Mouse (Mus musculus) thymus, adult 18-20 months (tissue): ENCODE results near the gene Gm5798.
"Not testable (repeated sequence)": the region's sequence is repeated elsewhere in the genome, so short reads cannot be mapped to it uniquely, and the experiment has no call there.

Experiments used
- DNase-seq, 2 experiments: peaks; one replicate each; pipeline ENCODE4 v3.0.0; 2022; ENCODE audit warnings: mixed read lengths in 2 of 2

Gene Gm5798

DNA sequence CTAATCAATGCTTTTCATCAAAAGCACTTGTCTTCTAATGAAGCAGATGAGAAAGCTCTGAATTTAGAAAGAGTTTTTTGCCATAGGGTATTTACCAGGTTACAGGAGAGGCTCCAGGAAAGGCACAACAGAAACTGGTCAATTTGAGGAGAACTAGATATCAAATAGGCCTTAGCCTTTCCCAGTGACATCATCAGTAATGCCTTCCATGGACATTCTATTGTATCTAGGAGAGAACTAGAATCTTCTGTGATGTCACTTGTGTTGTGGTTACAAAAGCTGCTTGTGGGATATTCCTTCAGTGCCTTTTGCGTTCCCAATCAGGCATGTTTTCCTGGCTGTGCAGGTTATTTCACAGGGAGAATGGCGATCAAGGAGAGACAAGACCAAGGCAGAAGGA is at the start of gene Gm5798:
Gene Gm5798 (plus strand): TSS at position 301 of the 400 bp plus-strand sequence.
- not testable (repeated sequence) for DNase-seq

GRCm38 (mm10) chr14:41386279-41386678 is 37.9 kb downstream of the Gm5798 start, which contains the start of gene Gm7945:
TSS of gene Gm7945 (minus strand) at chr14:41386379.
- not testable (repeated sequence) for DNase-seq
